Mouse (Mus musculus) urinary bladder, postnatal 36 days (tissue): ENCODE measurements at regions not wholly inside any gene's neighbourhood (a gene's known extent, or its start where the extent isn't known, plus 50 kb on each side); places are given as distances from the start of the nearest gene placed in this dataset.
"Not testable (repeated sequence)": the region's sequence is repeated elsewhere in the genome, so short reads cannot be mapped to it uniquely, and the experiment has no call there.

ENCODE experiments used
- DNase-seq, 2 experiments: peaks; one replicate each; pipeline ENCODE4 v3.0.0; 2022; ENCODE audit warnings: low spot score in 2 of 2, mixed read lengths in 1 of 2

DNA sequence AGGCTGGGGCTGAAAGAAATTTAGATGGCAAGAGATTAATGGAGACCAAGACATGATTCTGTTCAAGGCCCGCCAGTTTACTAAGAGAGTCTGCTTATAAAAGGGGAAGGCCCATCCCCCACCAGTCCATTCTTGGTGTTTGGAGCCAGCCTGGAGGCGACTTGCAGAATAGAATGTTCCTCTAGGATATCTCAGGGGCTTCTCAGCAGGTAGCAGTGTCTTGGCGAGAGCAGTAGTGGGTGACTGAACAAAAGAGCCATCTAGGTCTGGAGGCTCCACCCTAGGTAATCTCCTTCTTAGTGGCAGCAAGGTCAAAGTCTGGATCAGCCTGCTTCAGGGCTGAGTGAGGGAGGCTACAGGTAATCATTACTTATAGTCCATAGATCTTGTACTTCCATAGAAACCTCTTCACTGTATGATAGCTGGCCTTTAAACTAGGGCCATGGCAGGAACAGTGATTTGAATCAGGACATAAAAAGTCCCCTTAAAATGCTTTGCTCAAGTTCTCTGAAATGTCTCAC lies 166.0 kb upstream of the Gm5538 start:
- not testable (repeated sequence) for DNase-seq

DNA sequence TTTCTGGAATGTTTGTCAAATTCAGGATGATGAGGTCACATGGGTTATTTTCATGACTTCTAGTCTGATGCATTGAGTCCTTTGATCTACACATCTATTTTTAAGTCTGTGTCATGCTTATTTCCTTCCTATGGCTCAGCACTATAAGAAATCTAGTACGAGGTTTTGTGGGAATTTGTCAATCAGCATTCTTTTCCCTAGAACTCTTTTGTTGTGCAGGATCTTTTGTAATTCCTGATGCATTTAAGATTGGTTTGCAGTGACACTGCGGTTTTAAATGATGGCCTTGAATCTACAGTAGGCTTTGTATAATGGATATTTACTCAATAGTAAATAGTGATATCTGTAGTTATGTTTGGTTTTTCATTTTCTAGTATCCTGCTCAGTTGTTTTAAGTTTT lies 187.0 kb upstream of the Gm5538 start:
- DNase-seq: no peak

DNA sequence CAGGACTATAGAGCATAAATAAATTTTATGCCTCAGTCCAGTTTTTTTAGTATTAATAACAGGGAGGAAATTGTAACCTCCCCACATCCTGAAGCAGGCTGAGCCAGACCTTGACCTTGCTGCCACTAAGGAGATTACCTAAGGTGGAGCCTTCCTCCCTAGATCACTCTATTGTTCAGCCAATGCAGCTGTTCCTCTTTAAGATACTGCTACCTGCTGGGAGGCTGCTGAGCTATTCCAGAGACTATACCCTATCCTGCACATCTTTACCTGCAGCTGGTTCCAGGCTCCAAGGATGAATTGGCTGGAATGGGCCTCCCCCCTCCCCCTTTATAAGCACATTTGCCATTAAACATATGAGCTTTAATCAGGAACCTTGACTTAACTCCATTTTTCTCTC lies 189.0 kb upstream of the Gm5538 start:
- not testable (repeated sequence) for DNase-seq

DNA sequence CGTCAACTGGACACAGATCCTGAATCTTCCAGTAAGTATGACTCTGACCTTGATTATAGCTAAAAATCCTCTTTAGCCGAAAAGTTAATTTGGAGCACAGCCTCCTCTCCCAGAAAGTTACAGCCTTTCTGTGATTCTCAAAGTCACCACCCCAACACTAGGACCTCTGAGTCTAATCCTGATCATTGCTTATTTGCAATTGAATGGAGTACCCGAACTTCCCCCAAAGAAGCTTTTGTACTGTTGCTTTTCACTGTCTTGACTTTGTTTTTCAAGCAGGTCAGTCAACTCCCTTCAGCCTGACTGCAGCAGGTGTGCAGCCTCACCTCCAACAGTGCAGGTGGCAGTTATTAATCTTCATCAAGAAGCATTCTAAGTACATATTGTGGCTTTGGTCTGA lies 189.7 kb upstream of the Gm5538 start:
- DNase-seq: not testable (repeated sequence)

DNA sequence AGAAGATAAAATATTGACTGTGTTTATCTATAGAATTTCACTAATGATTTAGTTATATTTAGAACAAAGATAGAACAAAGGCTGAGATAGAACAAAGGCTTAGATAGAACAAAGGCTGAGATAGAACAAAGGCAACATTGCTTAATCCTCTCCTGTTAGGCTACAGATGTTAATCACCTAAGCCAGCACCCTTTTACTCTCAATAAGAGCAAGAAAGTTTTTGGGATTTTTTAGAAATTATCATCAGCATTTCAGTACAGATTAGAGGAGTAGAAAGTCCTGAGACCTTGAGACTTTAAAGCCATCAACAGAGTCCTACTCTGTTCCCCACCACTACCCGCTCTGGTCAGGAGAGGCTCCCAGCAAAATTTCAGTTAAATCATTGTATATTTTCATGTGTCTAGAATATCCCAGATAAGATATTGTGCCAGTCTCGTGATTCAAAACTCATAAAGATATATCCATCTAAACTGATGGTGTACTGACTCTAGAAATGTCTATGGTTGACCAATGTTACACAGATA lies 187.2 kb upstream of the Igsf10 start:
- no peak for DNase-seq

DNA sequence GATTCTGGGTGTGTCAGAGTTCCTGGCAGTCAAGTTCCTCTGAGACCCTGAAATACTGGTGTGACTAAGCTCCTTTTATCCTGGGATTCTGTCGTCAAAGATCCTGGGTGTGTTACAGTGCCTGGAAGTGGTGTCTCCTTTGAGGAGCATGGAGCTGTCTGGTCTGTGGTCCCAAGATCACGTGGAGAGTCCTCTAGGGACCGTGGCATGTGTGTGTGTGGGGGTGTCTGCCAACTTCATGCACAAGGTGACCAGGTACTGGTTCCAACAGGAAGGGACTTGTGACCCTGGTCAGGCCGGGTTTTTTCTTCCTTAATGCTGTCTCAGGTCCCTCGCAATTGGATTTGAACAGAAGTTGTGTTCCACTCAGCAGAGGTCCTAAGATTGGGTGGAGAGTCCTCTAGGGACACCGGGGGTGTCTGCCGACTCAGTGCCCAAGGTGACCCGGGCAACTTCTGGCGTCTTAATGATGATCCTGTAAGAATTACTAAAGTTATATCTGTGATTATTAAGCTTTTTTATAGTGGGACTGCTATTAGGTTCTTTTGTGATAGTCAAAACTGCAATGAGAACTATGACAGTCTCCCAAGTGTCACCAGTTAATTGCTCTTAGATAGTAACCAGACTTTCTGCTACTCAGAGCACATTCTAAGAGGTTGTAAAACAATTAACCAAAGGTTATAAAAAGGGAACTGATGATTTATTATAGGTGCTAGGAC lies 186.6 kb upstream of the Igsf10 start:
- no peak for DNase-seq

DNA sequence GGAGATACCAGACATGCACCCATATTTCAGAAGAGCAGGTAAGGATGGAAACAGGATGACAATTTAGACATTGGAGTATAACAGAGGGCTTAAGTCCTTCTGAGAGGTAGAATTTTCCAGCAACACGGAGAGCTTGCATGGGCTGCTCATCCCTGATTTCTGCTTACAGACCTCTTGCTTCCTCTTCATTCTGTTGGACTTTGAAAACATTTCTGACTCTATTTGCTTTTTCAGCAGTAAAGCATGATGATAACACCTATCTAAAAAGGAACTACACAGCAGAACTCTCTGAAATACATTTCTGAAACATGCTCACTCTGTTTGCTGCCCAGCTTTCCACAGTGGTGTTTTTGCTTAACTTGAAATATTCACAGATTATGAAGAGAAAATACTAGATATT lies 176.6 kb upstream of the Igsf10 start:
- DNase-seq: no peak

DNA sequence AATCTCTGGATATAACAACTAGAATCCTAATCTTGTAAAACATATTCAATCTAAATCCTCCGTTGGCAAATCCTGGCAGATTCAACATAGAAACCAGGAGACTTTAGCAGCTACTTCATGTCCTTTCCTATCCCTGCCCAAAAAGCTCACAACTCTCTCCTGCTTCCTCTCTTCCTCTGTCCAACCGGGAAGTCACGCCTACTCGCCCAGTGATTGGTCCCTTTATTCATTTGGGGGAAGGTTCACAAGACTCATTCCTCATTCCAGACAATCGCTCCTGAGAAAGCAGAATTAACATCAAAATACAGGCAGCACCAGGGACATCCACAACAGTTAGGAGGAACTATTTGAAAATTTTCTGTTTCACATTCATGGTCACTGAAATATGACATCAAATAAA lies 133.9 kb upstream of the Igsf10 start:
- no peak for DNase-seq

DNA sequence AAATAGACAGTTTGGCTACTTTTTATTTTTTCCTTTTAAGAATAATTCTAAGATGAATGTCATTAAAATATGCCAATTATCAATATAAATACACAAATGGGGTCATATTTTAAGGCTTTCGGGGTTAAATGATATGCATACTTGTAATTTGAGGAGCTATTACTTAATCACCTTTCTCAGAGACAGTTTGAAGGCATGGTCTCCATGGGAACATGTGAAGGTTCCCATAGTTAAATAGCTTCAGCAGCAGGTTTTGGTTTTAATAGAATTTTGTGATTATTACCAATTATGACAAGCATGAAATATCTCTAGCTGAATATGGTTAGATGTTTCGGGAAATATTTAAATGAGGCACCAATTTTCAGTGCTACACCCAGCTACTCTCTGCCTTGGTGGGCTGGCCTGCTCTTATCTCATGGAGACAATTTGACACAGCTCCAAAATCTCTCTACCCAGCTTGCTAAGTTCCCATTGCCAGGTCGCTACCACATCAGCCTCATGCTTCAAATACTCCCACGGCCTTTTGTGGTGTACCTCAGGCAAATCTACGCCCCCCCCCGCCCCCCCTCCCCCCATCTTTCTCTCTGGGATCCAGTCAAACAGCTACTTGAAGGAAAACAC lies 133.4 kb upstream of the Igsf10 start:
- no peak for DNase-seq

DNA sequence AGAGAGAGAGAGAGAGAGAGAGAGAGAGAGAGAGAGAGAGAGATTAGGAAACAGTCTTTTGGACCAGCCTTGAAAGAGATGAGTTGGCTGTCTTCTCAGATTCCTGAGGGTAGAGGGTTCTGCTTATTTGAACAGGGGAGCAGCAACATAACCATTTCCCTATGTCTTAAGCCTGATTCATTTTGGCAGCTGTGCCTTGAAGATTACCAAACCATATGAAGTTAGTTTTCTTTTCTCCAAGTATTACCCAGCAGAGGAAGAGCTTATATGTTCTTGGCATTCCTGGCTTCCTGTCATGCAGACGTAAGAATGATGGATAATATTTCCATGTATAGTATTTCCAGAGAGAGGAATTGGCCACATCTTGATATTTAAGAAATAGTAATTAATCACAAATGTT lies 124.8 kb upstream of the Igsf10 start:
- DNase-seq: no peak

DNA sequence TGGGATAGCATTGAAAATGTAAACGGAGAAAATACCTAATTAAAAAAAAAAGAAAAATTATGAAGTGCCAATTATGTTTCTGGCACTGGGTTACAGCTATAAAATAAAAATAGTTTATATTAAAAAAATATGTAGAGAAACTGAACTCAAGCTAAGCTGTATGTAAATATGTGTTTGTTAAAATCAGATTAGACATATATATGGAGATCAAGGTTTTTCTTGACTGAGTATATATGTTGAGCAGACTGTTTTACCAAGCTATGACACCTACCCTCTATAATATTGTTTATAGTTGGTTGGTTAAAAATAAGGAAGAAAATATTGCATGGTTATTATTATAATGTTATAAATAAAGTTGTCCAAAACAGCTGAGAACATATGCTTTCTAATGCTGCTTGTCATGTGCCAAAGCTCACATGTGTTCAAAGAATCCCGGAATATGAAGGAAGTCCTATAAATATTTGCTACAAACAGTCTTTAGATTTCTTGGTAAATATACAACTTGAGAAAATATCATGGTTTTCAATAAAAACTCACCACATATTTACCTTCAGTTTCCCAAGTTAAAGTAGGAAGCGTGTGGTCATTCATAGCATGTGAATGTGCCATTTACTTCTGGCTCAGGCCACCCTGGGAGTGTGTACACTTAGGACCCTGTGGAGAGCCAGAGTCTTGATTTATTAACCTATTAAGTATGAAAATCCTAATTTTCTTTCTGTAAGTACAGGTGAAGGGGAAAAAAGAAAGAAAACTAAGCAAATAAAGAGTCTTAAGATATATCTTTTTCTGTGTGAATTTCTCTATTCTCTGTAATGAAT lies 118.4 kb upstream of the Igsf10 start:
- DNase-seq: no peak

DNA sequence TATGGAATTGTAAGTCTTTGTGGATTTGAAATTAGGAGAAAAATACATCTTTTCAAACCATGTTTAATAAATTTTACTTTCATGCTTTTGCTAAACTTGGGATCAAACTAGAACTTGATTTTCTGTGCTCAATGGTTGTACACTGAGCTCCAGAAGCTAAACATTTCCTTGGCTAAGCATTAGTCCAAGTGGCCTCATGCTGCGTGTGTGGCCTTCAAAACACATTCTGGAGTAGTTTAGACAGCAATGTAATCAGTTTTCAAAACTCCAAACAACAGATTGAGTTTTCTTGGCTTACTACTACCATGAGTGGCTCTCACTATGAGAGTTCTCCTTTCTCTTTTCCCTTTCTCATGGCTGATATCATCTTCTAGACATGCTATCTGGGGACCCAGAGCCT lies 112.7 kb upstream of the Igsf10 start:
- DNase-seq: no peak

DNA sequence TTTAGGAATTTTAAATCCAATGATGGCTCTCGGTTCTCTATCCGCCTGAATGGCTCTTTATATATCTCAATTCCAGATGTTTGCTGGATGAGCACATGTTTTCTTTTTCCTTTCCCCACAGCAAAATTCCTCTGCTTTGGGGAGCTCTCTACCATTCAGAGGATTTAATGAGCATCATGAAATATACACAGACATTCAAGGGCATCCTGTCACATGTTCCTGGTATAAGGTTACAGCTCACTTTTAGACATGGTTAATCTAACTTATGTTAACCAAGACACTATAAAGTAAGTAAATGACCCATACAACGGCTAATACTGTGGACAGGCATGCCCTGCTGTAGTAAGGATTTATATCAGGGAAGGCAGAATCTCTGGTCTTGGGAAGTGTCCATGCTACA lies 106.9 kb upstream of the Igsf10 start:
- DNase-seq: no peak

DNA sequence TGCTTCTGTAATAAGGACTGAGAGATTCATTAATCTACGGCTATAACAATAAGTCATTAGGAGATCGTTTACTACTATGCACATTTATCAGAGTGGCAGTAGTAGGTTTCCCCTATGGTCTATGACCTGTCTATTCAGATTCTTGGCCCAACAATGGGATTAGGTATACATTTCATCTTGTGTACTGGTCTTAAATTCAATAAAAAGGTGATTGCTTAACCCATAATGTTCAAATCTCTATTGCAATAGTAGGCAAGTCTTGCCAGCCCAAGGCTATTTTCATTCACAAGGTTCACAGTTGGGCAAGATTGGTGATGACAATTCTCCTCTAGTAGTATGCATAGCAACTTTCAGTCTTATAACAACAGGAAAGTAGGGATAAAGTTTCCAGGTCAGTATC lies 79.4 kb upstream of the Igsf10 start:
- no peak for DNase-seq

DNA sequence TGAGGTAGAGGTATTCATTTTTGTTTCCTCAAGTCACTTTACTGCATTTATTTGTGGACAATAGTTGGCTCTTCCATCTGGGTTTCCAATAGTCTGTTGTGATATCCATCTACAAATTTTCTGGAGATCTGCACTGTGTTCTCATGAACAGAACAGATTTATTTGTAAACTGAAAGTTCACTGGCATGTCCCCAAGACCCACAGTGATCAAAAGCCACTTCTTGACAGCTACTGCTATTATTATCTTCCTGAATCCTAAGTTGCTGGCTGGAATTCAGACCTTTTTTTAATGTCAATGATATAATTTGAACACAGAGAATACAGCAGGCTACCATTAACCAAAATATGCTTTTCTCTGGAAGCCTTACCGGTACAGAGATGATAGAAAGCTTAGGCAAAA lies 64.9 kb upstream of the Igsf10 start:
- no peak for DNase-seq

DNA sequence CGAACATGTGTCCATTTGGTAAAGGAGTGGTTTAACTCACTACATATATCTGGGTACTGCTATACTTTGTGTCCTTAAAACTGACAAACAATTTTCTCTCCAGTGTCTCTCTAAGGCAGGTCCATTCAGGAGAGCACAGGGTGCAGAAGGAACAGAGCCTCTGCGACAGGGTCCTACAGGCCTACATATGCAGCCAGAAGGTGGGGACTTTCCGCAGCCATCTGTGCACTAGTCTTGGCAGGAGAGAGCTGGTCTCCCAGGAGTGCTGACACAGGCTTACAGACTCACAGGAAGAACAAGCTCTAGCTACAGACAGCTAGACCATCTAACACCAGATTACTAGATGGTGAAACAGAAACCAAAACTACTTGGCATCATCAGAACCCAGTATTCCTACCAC lies 61.8 kb upstream of the Igsf10 start:
- no peak for DNase-seq

DNA sequence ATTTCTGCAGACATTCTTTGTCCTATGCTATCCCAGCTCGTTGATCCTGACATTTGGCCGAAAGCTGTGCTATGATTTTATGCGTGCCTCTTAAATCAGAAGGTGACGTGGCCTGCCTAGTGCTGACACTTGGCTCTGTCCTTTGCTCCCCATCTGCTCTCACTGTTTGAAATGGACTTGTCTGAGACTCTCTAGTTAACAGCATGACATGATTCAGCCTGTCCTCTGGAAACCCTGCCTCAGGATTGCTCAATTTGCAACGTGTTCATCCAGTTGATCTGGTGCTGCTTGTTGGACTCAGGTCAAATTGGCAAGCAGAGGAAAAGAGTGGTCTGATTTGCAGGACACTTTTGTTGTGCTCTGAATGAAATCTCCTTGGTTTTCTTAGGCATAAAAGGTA lies 57.7 kb upstream of the Igsf10 start:
- DNase-seq: peak; percentile 84 to 86

DNA sequence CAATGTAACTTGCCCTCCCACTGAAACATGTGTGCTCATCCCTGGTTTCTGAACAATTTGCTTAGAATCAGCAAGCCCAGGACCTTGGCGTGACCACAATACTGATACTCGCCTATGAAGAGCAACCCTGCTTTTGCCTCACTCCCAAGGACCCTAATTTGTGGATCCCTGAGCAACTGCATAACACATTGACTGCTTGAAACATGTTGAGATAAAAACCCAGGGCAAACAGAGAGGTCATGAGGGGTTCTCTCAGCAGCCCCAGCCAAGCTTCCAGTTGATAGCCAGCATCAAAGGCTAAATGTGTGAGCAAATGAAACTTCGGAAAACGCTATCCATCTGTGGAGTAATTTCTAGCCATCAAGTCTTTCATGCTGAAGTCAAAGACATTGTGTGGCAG lies 57.2 kb upstream of the Igsf10 start:
- DNase-seq: peak in 1 of 2 experiments; percentile 1
